Mouse (Mus musculus): ENCODE results near the gene Gm8011. TPM values are rescaled to one million over a fixed set of nuclear protein-coding genes. Genes with fewer than 3 reads are reported as not detected.
"Not testable (repeated sequence)": the region's sequence is repeated elsewhere in the genome, so short reads cannot be mapped to it uniquely, and the experiment has no call there.

Gm8011 gene
- not detected for total RNA-seq (2022)

- DNase-seq (ENCODE audit: low spot score in 2 of 2) = not testable (repeated sequence)
Observed at GRCm38 (mm10) chr14:42463581-42463980, at the start of gene Gm8011. Gene Gm8011 (plus strand): TSS chr14:42463881.

GRCm38 (mm10) chr14:42439573-42439972 lies 24.1 kb upstream of the Gm8011 start, which contains the start of gene Gm8005:
Gene Gm8005 (minus strand): TSS chr14:42439673.
- not testable (repeated sequence) for DNase-seq (ENCODE audit: low spot score in 2 of 2)

- not testable (repeated sequence) for DNase-seq (ENCODE audit: low spot score in 2 of 2)
Observed at GRCm38 (mm10) chr14:42502249-42502648, 38.6 kb downstream of the Gm8011 start, which contains the start of gene Gm8020. Gene Gm8020 (minus strand): TSS chr14:42502349.

Other genes starting within 250 kb of the Gm8011 start
- not detected for gene Gm17026, start 203.8 kb upstream of the Gm8011 start, total RNA-seq (2022)
- gene Gm9611, start 166.5 kb upstream of the Gm8011 start, total RNA-seq (2022) = not detected
- gene Gm7995, start 153.7 kb upstream of the Gm8011 start, total RNA-seq (2022) = not detected
- not detected for gene Gm8005, start 24.2 kb upstream of the Gm8011 start, total RNA-seq (2022)
- not detected for gene Gm8020, start 38.5 kb downstream of the Gm8011 start, total RNA-seq (2022)
- not detected for gene Gm8024, start 60.4 kb downstream of the Gm8011 start, total RNA-seq (2022)
- gene Gm17124, start 136.0 kb downstream of the Gm8011 start, total RNA-seq (2022) = not detected
- gene Gm3633, start 178.0 kb downstream of the Gm8011 start, total RNA-seq (2022) = not detected
- not detected for gene Gm10378, start 192.1 kb downstream of the Gm8011 start, total RNA-seq (2022)